Mouse (Mus musculus): ENCODE results near the gene Nbas.

DNA sequence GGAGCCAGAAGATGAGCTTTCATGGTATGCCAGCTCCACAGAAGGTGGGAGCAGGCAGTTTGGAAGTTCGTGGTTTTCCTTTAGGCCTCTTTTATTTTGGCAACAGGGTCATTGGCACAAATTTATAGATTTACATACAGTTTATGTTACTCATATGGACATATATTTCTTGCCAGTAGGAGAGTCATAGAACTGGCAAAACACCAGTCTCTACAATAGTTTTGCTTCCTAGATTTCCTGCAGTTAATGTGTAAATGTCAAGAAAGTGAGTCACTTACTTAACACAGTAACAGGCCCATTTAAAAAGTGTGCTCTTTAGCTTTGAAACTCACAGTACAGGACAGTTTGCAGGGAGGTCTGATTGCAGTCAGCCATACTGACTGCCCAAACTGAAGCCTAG, 161.3 kb downstream of the Nbas start:
- TF ChIP-seq CTCF (IDR thresholded peaks at IDR 0.05; ENCODE audit: borderline replicate concordance, control insufficient read depth, extremely low read depth, insufficient read depth, low read length, poor library complexity) (no peak), POLR2A (IDR thresholded peaks at IDR 0.05; ENCODE audit: control insufficient read depth, extremely low read depth, insufficient read depth, low read length, poor library complexity) (no peak)
